Mouse (Mus musculus): ENCODE data around the gene Atp8a1.

Atp8a1 gene

GRCm38 (mm10) chr5:67628180-67628940 lies 218.9 kb downstream of the Atp8a1 start:
- DNase-seq: no peak

GRCm38 (mm10) chr5:67621230-67621629 lies 226.0 kb downstream of the Atp8a1 start:
- no peak for DNase-seq

- DNase-seq: no peak
Measured at GRCm38 (mm10) chr5:67609520-67609837, 237.8 kb downstream of the Atp8a1 start.

- DNase-seq: no peak
Measured at GRCm38 (mm10) chr5:67608674-67609519, 238.3 kb downstream of the Atp8a1 start.

- DNase-seq: peak; percentile 19 to 26
Measured at GRCm38 (mm10) chr5:67607804-67608673, 239.2 kb downstream of the Atp8a1 start, which contains the start of gene Shisa3. Gene Shisa3, plus strand, starts transcription at chr5:67607882.

GRCm38 (mm10) chr5:67606916-67607803 lies 240.1 kb downstream of the Atp8a1 start:
- peak; percentile 32 to 62 for DNase-seq

- DNase-seq: no peak
Measured at GRCm38 (mm10) chr5:67605951-67606350, 241.3 kb downstream of the Atp8a1 start.

- DNase-seq: no peak
Measured at GRCm38 (mm10) chr5:67599935-67600334, 247.3 kb downstream of the Atp8a1 start.

GRCm38 (mm10) chr5:67595629-67596028 lies 251.6 kb downstream of the Atp8a1 start:
- DNase-seq: no peak

- DNase-seq: no peak
Measured at GRCm38 (mm10) chr5:67595070-67595469, 252.2 kb downstream of the Atp8a1 start.

- DNase-seq: no peak
Measured at GRCm38 (mm10) chr5:67579725-67580633, 267.3 kb downstream of the Atp8a1 start.

- no peak for DNase-seq
Measured at GRCm38 (mm10) chr5:67575705-67576104, 271.5 kb downstream of the Atp8a1 start.

GRCm38 (mm10) chr5:67574039-67574438 lies 273.2 kb downstream of the Atp8a1 start:
- DNase-seq: no peak

- DNase-seq: no peak
Measured at GRCm38 (mm10) chr5:67572552-67573155, 274.6 kb downstream of the Atp8a1 start.

Data from cerebellum, postnatal 25 days (tissue).